Mouse (Mus musculus): ENCODE measurements around the gene Erbb4. TPM values are rescaled to one million over a fixed set of nuclear protein-coding genes. Genes with fewer than 3 reads are reported as not detected.

The Erbb4 gene
- not detected for polyA plus RNA-seq (2017; shearing (Covaris generic))

GRCm38 (mm10) chr1:69107485-69108158 is at the start of gene Erbb4:
Gene Erbb4 (minus strand): TSS chr1:69108059.

Measured in CD4-positive, CD25-positive, alpha-beta regulatory T cell (primary cell).